Mouse (Mus musculus) hindbrain, embryonic 16.5 days (tissue): ENCODE results near the gene Foxp3. TPM values are rescaled to one million over a fixed set of nuclear protein-coding genes. Genes with fewer than 3 reads are reported as not detected.

Experiments used
- ATAC-seq: fragments of 200-750 bp; cut with Nextera tagmentation; 2 replicates; pipeline ENCODE4 v1.8.0; 2017; ENCODE audit warnings: moderate TSS enrichment, moderate library complexity
- H3K27ac ChIP-seq: fragments of 300-500 bp; sonication (generic); 2 replicates; pipeline ENCODE4 v1.5.1; 2014; ENCODE audit warnings: low read depth, mild to moderate bottlenecking, control low read depth, low read length, moderate library complexity
- H3K27me3 ChIP-seq: fragments of 300-500 bp; sonication (generic); replicated peaks from 2 replicates; pipeline ENCODE4 v1.6.1; 2014; ENCODE audit warnings: low read length; ENCODE audit not compliant: control insufficient read depth, insufficient read depth
- H3K36me3 ChIP-seq: fragments of 300-500 bp; sonication (generic); 2 replicates; pipeline ENCODE4 v1.6.1; 2014; ENCODE audit warnings: mild to moderate bottlenecking, low read length, moderate library complexity, mixed read lengths; ENCODE audit not compliant: control insufficient read depth, insufficient read depth
- H3K4me1 ChIP-seq: fragments of 300-500 bp; sonication (generic); 2 replicates; pipeline ENCODE4 v1.6.1; 2014; ENCODE audit warnings: low read depth, low read length; ENCODE audit not compliant: control insufficient read depth, insufficient read depth
- H3K4me2 ChIP-seq: fragments of 300-500 bp; sonication (generic); 2 replicates; pipeline ENCODE4 v1.6.1; 2014; ENCODE audit warnings: mild to moderate bottlenecking, low read length, control low read depth, moderate library complexity
- H3K4me3 ChIP-seq: fragments of 300-500 bp; sonication (generic); 2 replicates; pipeline ENCODE4 v1.5.1; 2014; ENCODE audit warnings: mild to moderate bottlenecking, low read length, control low read depth, moderate library complexity
- H3K9ac ChIP-seq: fragments of 300-500 bp; sonication (generic); 2 replicates; pipeline ENCODE4 v1.6.1; 2014; ENCODE audit warnings: low read depth, mild to moderate bottlenecking, control low read depth, low read length, moderate library complexity
- H3K9me3 ChIP-seq: fragments of 300-500 bp; sonication (generic); 2 replicates; pipeline ENCODE4 v1.6.1; 2014; ENCODE audit warnings: mild to moderate bottlenecking, low read length, moderate library complexity; ENCODE audit not compliant: control insufficient read depth
- WGBS: fragments of 180-500 bp; shearing (Covaris S2); extraction: QIAGEN DNeasy Blood & Tissue Kit; methylation state at CpG from one replicate; pipeline ENCODE4 v1.1.7; 2014; 5-methylcytosine and 5-hydroxymethylcytosine counted together
- polyA plus RNA-seq: library from polyadenylated mRNA; unstranded; fragments of >200 nt; fragmentation: Nextera tagmentation; extraction: Ambion mirVana; gene quantifications from 2 replicates; pipeline ENCODE4 v1.2.1, GENCODE M21; 2015

Gene Foxp3
- polyA plus RNA-seq, 1 experiment from 2014 or later = 0.18 TPM

DNA sequence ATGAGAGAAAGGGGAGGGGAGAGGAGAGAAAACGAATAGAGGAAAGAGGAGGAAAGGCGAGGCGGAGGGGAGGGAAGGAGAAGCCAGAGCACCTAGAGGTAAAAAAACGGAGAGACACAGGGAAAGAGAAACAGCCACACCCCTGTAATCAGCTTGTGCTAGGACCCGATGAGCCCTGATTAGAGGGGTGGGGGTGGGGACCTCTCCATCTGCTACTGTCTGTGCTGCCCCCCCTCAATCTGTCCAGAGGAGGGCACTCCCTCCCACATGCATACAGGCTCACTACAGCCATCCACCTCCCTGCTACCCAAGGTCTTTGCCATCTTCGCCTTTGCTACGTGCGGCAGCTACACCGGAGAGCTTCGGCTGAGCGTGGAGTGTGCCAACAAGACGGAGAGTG, 67.3 kb downstream of the Foxp3 start:
- Histone ChIP-seq H3K9ac (no peak overlapping the region; the same call in 1 of the 2 replicates), H3K4me1 (no peaks in the 10 kb centered on the region)
- 36% methylated on average over 12 of the region's 12 CpGs for WGBS

More for the DNA sequence above, 67.3 kb downstream of the Foxp3 start:
- Histone ChIP-seq H3K36me3 (peaks cover 4% of the 10 kb centered on the region; the same call in 1 of the 2 replicates), H3K9me3 (no peaks in the 10 kb centered on the region), H3K4me3 (peak overlapping the region; percentile 53), H3K27ac (no peak overlapping the region), H3K27me3 (no peaks in the 10 kb centered on the region), H3K4me2 (peak overlapping the region; percentile 61)
- no peak for ATAC-seq

Other genes starting within 250 kb of the Foxp3 start
- 1.6 and 1.9 TPM in 2 replicates for gene Usp27x, start 197.8 kb upstream of the Foxp3 start, polyA plus RNA-seq
- 7.1 and 8.7 TPM in 2 replicates for gene Ppp1r3f, start 639 bp downstream of the Foxp3 start, polyA plus RNA-seq
- gene Ccdc22, start 31.9 kb downstream of the Foxp3 start, polyA plus RNA-seq = 28.0 and 29.5 TPM in 2 replicates
- gene Cacna1f, start 33.4 kb downstream of the Foxp3 start, polyA plus RNA-seq = 0.20 and 0.27 TPM in 2 replicates
- 249 and 292 TPM in 2 replicates for gene Syp, start 64.8 kb downstream of the Foxp3 start, polyA plus RNA-seq
- gene Prickle3, start 83.6 kb downstream of the Foxp3 start, polyA plus RNA-seq = 1.7 and 2.2 TPM in 2 replicates
- gene Plp2, start 97.7 kb downstream of the Foxp3 start, polyA plus RNA-seq = 21.1 and 24.8 TPM in 2 replicates
- gene Magix, start 107.6 kb downstream of the Foxp3 start, polyA plus RNA-seq = 0.25 and 0.45 TPM in 2 replicates
- 45.7 and 51.2 TPM in 2 replicates for gene Gpkow, start 123.5 kb downstream of the Foxp3 start, polyA plus RNA-seq
- 31.6 and 36.3 TPM in 2 replicates for gene Wdr45, start 140.7 kb downstream of the Foxp3 start, polyA plus RNA-seq
- gene Gm45208, start 148.6 kb downstream of the Foxp3 start, polyA plus RNA-seq = not detected in 2 replicates
- 143 and 144 TPM in 2 replicates for gene Praf2, start 154.8 kb downstream of the Foxp3 start, polyA plus RNA-seq
- gene Ccdc120, start 177.3 kb downstream of the Foxp3 start, polyA plus RNA-seq = 52.8 and 55.8 TPM in 2 replicates
- gene Tfe3, start 188.9 kb downstream of the Foxp3 start, polyA plus RNA-seq = 20.4 and 25.3 TPM in 2 replicates
- gene Gripap1, start 216.1 kb downstream of the Foxp3 start, polyA plus RNA-seq = 61.5 and 71.9 TPM in 2 replicates
- 5.3 and 6.4 TPM in 2 replicates for gene Kcnd1, start 248.6 kb downstream of the Foxp3 start, polyA plus RNA-seq